Mouse (Mus musculus): ENCODE data around the gene Bcl2l1. TPM values are rescaled to one million over a fixed set of nuclear protein-coding genes. Genes with fewer than 3 reads are reported as not detected.

Gene Bcl2l1
- 129 and 134 TPM in 2 replicates for polyA plus RNA-seq (2014; fragmentation: Nextera tagmentation; extraction: Ambion mirVana)

DNA sequence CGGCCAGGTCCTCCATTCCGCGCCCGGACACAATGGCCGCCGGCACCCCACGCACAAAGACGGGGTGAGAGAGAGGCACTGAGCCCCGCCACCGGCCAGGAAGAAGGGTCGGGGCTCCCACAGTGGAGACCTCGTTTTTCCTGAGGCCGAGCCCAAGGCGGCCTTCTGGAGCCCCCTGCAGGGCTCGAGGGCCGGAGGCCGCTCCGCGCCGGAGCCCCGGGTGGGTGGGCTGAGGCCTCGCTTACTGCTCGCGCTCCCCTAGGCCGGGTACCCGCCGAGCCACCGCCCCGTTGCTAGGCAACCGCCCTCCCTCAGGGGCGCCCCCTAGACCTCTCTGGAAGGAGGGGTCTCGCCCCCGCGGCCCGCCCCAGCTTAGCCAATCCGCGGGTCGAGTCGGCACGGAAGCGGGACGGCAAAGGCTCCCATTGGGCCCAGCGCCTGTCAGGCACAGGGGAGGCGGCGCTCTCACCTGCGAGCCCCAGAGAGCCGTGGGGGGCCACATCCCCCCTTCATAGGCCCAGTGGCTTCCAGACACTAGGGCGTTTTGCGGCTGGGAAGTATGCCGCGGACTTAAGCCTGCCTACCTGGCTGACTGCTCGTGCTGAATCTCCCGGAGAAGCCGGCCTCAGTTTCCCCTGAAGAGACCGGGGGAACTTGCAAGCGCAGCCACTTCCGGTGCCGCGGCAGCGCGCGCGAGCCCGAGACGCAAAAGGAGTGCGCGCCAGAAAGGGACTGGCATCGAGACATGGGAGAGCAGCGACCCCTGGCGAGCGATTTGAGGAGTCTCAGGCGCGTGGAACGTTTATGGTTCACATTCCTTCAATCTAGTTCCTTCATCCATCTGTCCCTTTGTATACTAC is at the start of gene Bcl2l1:
TSS of gene Bcl2l1 (minus strand) at position 710 of the 860 bp plus-strand sequence.
- peak; percentile 99 for DNase-seq (ENCODE audit: low spot score)
- peak within 1 kb of the TSS; percentile 69 for H3K4me2 ChIP-seq (replicated peaks; ENCODE audit: low read depth, low read length)
- H3K4me1 ChIP-seq (replicated peaks; ENCODE audit: control insufficient read depth, insufficient read depth, low read length), result peaks cover 7% of the 10 kb centered on the region
- peak; percentile 97 for ATAC-seq (ENCODE audit: low FRiP score)
- H3K9me3 ChIP-seq (ENCODE audit: control insufficient read depth, low read length), result no peaks in the 10 kb centered on the region
- WGBS, result under 1% methylated on average over 67 of the region's 74 CpGs
- no peaks in the 10 kb centered on the region for H3K27me3 ChIP-seq (ENCODE audit: control insufficient read depth, insufficient read depth, low read length)
- H3K9ac ChIP-seq (ENCODE audit: low read depth, low read length), result peak within 1 kb of the TSS; percentile 96
- H3K4me3 ChIP-seq (ENCODE audit: low read depth, low read length), result peak within 1 kb of the TSS; percentile 71
- no peaks in the 10 kb centered on the region for H3K36me3 ChIP-seq (ENCODE audit: control insufficient read depth, insufficient read depth, low read length)
- H3K27ac ChIP-seq (ENCODE audit: low read depth, low read length), result peak within 1 kb of the TSS; percentile 96

DNA sequence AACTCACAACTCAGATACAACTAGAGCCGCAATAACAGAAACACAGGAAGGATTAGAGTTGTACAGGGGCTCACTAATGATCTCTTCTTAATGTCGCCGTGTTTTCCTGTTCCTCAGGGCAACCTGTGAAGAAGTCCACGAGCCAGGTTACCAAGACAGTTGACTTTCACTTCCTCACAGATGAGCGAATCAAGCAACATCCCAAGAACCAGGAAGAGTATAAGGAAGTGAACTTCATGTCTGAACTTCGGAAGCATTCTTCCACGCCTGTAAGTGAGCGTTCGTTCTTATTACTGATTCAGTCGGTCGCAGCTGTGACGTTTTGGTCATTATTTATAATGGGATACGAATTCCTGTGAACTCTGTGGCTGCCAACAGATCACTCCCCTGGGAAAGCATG is 49.4 kb upstream of the Bcl2l1 start:
- Histone ChIP-seq H3K4me3 (ENCODE audit: low read depth, low read length) (no peak overlapping the region), H3K36me3 (ENCODE audit: control insufficient read depth, insufficient read depth, low read length) (peaks cover 5% of the 10 kb centered on the region; the same call in 1 of the 2 replicates)
- 93% methylated on average over 13 of the region's 13 CpGs for WGBS

DNA sequence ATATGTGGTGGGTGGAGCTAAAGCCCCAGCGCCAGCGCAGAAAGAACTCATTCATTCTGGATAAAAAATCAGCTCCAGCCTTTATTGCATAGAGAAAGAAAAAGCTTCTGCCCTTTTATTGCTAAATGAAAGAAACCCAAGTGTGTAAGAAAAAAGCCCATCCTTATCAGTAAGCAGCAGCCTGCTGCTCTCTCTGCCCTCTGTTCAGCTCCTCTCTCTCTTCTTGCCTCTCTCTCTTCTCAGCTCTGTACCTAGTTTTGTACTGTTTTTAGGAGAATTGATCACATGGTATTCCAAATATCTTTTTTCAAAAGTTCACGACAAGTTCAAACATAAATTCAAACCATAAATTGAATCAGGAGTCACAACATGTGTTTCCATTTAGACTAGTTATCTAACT is 46.7 kb upstream of the Bcl2l1 start:
- Histone ChIP-seq H3K4me3 (ENCODE audit: low read depth, low read length) (no peak overlapping the region), H3K9ac (ENCODE audit: low read depth, low read length) (no peak overlapping the region), H3K27ac (ENCODE audit: low read depth, low read length) (no peak overlapping the region), H3K36me3 (ENCODE audit: control insufficient read depth, insufficient read depth, low read length) (peaks cover 5% of the 10 kb centered on the region; the same call in 1 of the 2 replicates), H3K27me3 (ENCODE audit: control insufficient read depth, insufficient read depth, low read length) (no peaks in the 10 kb centered on the region), H3K4me1 (replicated peaks; ENCODE audit: control insufficient read depth, insufficient read depth, low read length) (no peaks in the 10 kb centered on the region), H3K9me3 (ENCODE audit: control insufficient read depth, low read length) (no peaks in the 10 kb centered on the region), H3K4me2 (replicated peaks; ENCODE audit: low read depth, low read length) (no peak overlapping the region)
- DNase-seq (ENCODE audit: low spot score) (no peak), ATAC-seq (ENCODE audit: low FRiP score) (no peak)
- WGBS, result 92% methylated on average over 3 of the region's 3 CpGs

More for the DNA sequence above, 49.4 kb upstream of the Bcl2l1 start:
- Histone ChIP-seq H3K9ac (ENCODE audit: low read depth, low read length) (no peak overlapping the region), H3K4me2 (replicated peaks; ENCODE audit: low read depth, low read length) (no peak overlapping the region), H3K27ac (ENCODE audit: low read depth, low read length) (no peak overlapping the region), H3K9me3 (ENCODE audit: control insufficient read depth, low read length) (no peaks in the 10 kb centered on the region), H3K27me3 (ENCODE audit: control insufficient read depth, insufficient read depth, low read length) (no peaks in the 10 kb centered on the region), H3K4me1 (replicated peaks; ENCODE audit: control insufficient read depth, insufficient read depth, low read length) (no peaks in the 10 kb centered on the region)
- ATAC-seq (ENCODE audit: low FRiP score), result no peak
- DNase-seq (ENCODE audit: low spot score), result no peak

DNA sequence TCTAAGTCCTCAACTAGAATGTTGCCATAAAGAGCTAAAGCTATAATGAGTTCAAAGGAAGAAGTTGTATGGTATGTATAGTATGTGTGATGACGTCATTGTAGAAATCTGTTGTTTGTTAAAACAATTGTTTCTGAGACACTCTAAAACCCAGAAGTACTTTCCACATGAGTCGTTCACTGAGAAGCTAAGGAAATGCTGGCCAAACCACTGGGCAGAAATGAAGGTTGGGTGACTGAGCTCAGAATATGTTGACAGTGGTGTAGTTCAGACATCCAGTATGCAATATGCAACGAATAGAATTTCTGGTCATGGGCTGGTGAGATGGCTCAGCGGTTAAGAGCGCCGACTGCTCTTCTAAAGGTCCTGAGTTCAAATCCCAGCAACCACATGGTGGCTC is 31.8 kb upstream of the Bcl2l1 start:
- Histone ChIP-seq H3K27ac (ENCODE audit: low read depth, low read length) (no peak overlapping the region), H3K4me2 (replicated peaks; ENCODE audit: low read depth, low read length) (no peak overlapping the region), H3K9me3 (ENCODE audit: control insufficient read depth, low read length) (no peaks in the 10 kb centered on the region), H3K4me3 (ENCODE audit: low read depth, low read length) (no peak overlapping the region), H3K4me1 (replicated peaks; ENCODE audit: control insufficient read depth, insufficient read depth, low read length) (no peaks in the 10 kb centered on the region), H3K36me3 (ENCODE audit: control insufficient read depth, insufficient read depth, low read length) (0 out of 2 replicates have a peak, but pooled peaks cover 2% of the 10 kb centered on the region), H3K9ac (ENCODE audit: low read depth, low read length) (no peak overlapping the region), H3K27me3 (ENCODE audit: control insufficient read depth, insufficient read depth, low read length) (no peaks in the 10 kb centered on the region)
- no peak for DNase-seq (ENCODE audit: low spot score)
- WGBS, result 96% methylated on average over 6 of the region's 6 CpGs
- ATAC-seq (ENCODE audit: low FRiP score), result no peak

GRCm38 (mm10) chr2:152862638-152863037 is 31.1 kb upstream of the Bcl2l1 start:
- Histone ChIP-seq H3K9ac (ENCODE audit: low read depth, low read length) (no peak overlapping the region), H3K27me3 (ENCODE audit: control insufficient read depth, insufficient read depth, low read length) (no peaks in the 10 kb centered on the region), H3K9me3 (ENCODE audit: control insufficient read depth, low read length) (no peaks in the 10 kb centered on the region), H3K27ac (ENCODE audit: low read depth, low read length) (no peak overlapping the region), H3K4me2 (replicated peaks; ENCODE audit: low read depth, low read length) (no peak overlapping the region), H3K36me3 (ENCODE audit: control insufficient read depth, insufficient read depth, low read length) (0 out of 2 replicates have a peak, but pooled peaks cover 2% of the 10 kb centered on the region), H3K4me3 (ENCODE audit: low read depth, low read length) (no peak overlapping the region), H3K4me1 (replicated peaks; ENCODE audit: control insufficient read depth, insufficient read depth, low read length) (no peaks in the 10 kb centered on the region)
- ATAC-seq (ENCODE audit: low FRiP score) (no peak), DNase-seq (ENCODE audit: low spot score) (no peak)
- 84% methylated on average over 3 of the region's 3 CpGs for WGBS

DNA sequence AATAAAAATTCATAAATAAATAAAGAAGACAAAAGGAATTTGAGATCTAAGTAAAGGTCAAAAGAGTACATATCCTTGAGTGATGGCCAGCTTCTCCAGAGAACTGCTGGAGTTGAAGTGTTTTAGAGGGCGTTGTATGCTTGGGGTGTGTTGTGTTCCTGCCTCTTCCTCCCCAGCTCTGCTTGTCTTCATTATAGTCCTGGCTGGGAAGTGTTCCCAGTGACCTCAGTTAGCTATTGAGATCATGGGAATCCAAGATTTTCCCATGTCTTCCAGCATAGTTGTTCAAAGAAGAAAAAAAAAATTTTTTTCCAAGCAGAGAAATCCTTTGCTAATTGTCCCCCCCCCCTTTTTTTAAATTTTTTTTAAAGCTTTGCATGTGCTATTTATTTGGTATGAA is 30.4 kb upstream of the Bcl2l1 start:
- 84% methylated on average over 1 of the region's 1 CpGs for WGBS
- H3K9ac ChIP-seq (ENCODE audit: low read depth, low read length), result no peak overlapping the region
- H3K4me3 ChIP-seq (ENCODE audit: low read depth, low read length), result no peak overlapping the region
- H3K27ac ChIP-seq (ENCODE audit: low read depth, low read length), result no peak overlapping the region
- H3K27me3 ChIP-seq (ENCODE audit: control insufficient read depth, insufficient read depth, low read length), result no peaks in the 10 kb centered on the region
- ATAC-seq (ENCODE audit: low FRiP score) (no peak), DNase-seq (ENCODE audit: low spot score) (no peak)
- H3K4me2 ChIP-seq (replicated peaks; ENCODE audit: low read depth, low read length), result no peak overlapping the region
- H3K4me1 ChIP-seq (replicated peaks; ENCODE audit: control insufficient read depth, insufficient read depth, low read length), result no peaks in the 10 kb centered on the region
- no peaks in the 10 kb centered on the region for H3K36me3 ChIP-seq (ENCODE audit: control insufficient read depth, insufficient read depth, low read length)
- no peaks in the 10 kb centered on the region for H3K9me3 ChIP-seq (ENCODE audit: control insufficient read depth, low read length)

GRCm38 (mm10) chr2:152859501-152859900 is 28.0 kb upstream of the Bcl2l1 start:
- ATAC-seq (ENCODE audit: low FRiP score) (no peak), DNase-seq (ENCODE audit: low spot score) (no peak)
- 83% methylated on average over 3 of the region's 3 CpGs for WGBS
- Histone ChIP-seq H3K4me3 (ENCODE audit: low read depth, low read length) (no peak overlapping the region), H3K36me3 (ENCODE audit: control insufficient read depth, insufficient read depth, low read length) (0 out of 2 replicates have a peak, but pooled peaks cover 3% of the 10 kb centered on the region), H3K9me3 (ENCODE audit: control insufficient read depth, low read length) (no peaks in the 10 kb centered on the region), H3K9ac (ENCODE audit: low read depth, low read length) (no peak overlapping the region), H3K4me1 (replicated peaks; ENCODE audit: control insufficient read depth, insufficient read depth, low read length) (no peaks in the 10 kb centered on the region), H3K4me2 (replicated peaks; ENCODE audit: low read depth, low read length) (no peak overlapping the region), H3K27me3 (ENCODE audit: control insufficient read depth, insufficient read depth, low read length) (no peaks in the 10 kb centered on the region), H3K27ac (ENCODE audit: low read depth, low read length) (no peak overlapping the region)

- Histone ChIP-seq H3K9me3 (ENCODE audit: control insufficient read depth, low read length) (no peaks in the 10 kb centered on the region), H3K27me3 (ENCODE audit: control insufficient read depth, insufficient read depth, low read length) (no peaks in the 10 kb centered on the region), H3K4me2 (replicated peaks; ENCODE audit: low read depth, low read length) (peak overlapping the region; percentile 63), H3K27ac (ENCODE audit: low read depth, low read length) (peak overlapping the region; percentile 55; the same call in 1 of the 2 replicates), H3K36me3 (ENCODE audit: control insufficient read depth, insufficient read depth, low read length) (no peaks in the 10 kb centered on the region), H3K9ac (ENCODE audit: low read depth, low read length) (peak overlapping the region; percentile 63), H3K4me1 (replicated peaks; ENCODE audit: control insufficient read depth, insufficient read depth, low read length) (no peaks in the 10 kb centered on the region), H3K4me3 (ENCODE audit: low read depth, low read length) (peak overlapping the region; percentile 84)
- no peak for DNase-seq (ENCODE audit: low spot score)
- no peak for ATAC-seq (ENCODE audit: low FRiP score)
- 42% methylated on average over 2 of the region's 2 CpGs for WGBS
Measured at GRCm38 (mm10) chr2:152848466-152848865, 16.9 kb upstream of the Bcl2l1 start.
